Mouse (Mus musculus) liver, adult 2 months (tissue): Measurements from ENCODE around the gene Pitpnm1. TPM values are rescaled to one million over a fixed set of nuclear protein-coding genes. Genes with fewer than 3 reads are reported as not detected.

ENCODE experiments used
- DNase-seq: peaks from one replicate; pipeline ENCODE4 v3.0.0-alpha.2; 2011; ENCODE audit warnings: low read depth, low spot score; ENCODE audit errors: extremely low read depth
- H3K27ac ChIP-seq: fragments of 200-500 bp; replicated peaks from 2 replicates; pipeline ENCODE4 v1.5.1; 2012; ENCODE audit warnings: low read depth, mild to moderate bottlenecking, control low read depth, inconsistent platforms, low read length; ENCODE audit not compliant: insufficient read depth
- H3K27me3 ChIP-seq: fragments of 200-500 bp; 2 replicates; pipeline ENCODE4 v1.6.1; 2012; ENCODE audit warnings: mild to moderate bottlenecking, moderate library complexity, low read length, inconsistent platforms; ENCODE audit not compliant: control insufficient read depth, insufficient read depth
- H3K36me3 ChIP-seq: fragments of 200-500 bp; 2 replicates; pipeline ENCODE4 v1.6.1; 2012; ENCODE audit warnings: low read length, inconsistent platforms; ENCODE audit not compliant: control insufficient read depth, insufficient read depth
- H3K4me1 ChIP-seq: fragments of 200-500 bp; 2 replicates; pipeline ENCODE4 v1.6.1; 2011; ENCODE audit warnings: low read length; ENCODE audit not compliant: control insufficient read depth, insufficient read depth
- H3K4me3 ChIP-seq: fragments of 200-500 bp; 2 replicates; pipeline ENCODE4 v1.5.1; 2011; ENCODE audit warnings: low read depth, mild to moderate bottlenecking, control low read depth, low read length, moderate library complexity; ENCODE audit not compliant: insufficient read depth
- H3K79me2 ChIP-seq: fragments of 200-500 bp; 2 replicates; pipeline ENCODE4 v1.6.1; 2012; ENCODE audit warnings: inconsistent platforms, mild to moderate bottlenecking, low read length, moderate library complexity; ENCODE audit not compliant: control insufficient read depth, insufficient read depth
- H3K9ac ChIP-seq: fragments of 200-500 bp; 2 replicates; pipeline ENCODE4 v1.6.1; 2012; ENCODE audit warnings: low read depth, mild to moderate bottlenecking, control low read depth, inconsistent platforms, low read length
- CTCF ChIP-seq: fragments of 200-500 bp; IDR thresholded peaks from 2 replicates; pipeline ENCODE4 v1.5.1; 2011; ENCODE audit warnings: low read depth, low read length, control low read depth
- POLR2A ChIP-seq: fragments of 200-500 bp; IDR thresholded peaks from 2 replicates; pipeline ENCODE4 v1.6.1; 2011; ENCODE audit warnings: low read length, control low read depth; ENCODE audit not compliant: insufficient read depth; ENCODE audit errors: extremely low read depth
- WGBS: fragments of 180-500 bp; shearing (Covaris S2); methylation state at CpG from one replicate; pipeline ENCODE4 v1.1.7; 2018; 5-methylcytosine and 5-hydroxymethylcytosine counted together
- polyA plus RNA-seq: library from polyadenylated mRNA; depleted of rRNA; stranded (reverse); fragments of >200 nt; gene quantifications from 2 replicates; pipeline ENCODE4 v1.2.3, GENCODE M21; 2012
- total RNA-seq: library from RNA; depleted of rRNA; stranded (reverse); fragments of >200 nt; gene quantifications from 2 replicates; pipeline ENCODE4 v1.2.3, GENCODE M21; 2014

Gene Pitpnm1
- total and polyA plus RNA-seq, 2 experiments, result 1.7 to 14.2 TPM

GRCm38 (mm10) chr19:4103294-4103693, 3.5 kb downstream of the Pitpnm1 start:
- H3K27me3 ChIP-seq, result no peaks in the 10 kb centered on the region
- TF ChIP-seq POLR2A (no peak), CTCF (no peak)
- 98% methylated on average over 18 of the region's 18 CpGs for WGBS

GRCm38 (mm10) chr19:4103792-4104191, 4.0 kb downstream of the Pitpnm1 start:
- Histone ChIP-seq H3K27me3 (no peaks in the 10 kb centered on the region), H3K27ac (no peak overlapping the region), H3K4me1 (peaks cover 11% of the 10 kb centered on the region), H3K4me3 (no peak overlapping the region), H3K9ac (no peak overlapping the region), H3K36me3 (no peaks in the 10 kb centered on the region), H3K79me2 (no peaks in the 10 kb centered on the region)
- TF ChIP-seq CTCF (no peak), POLR2A (no peak)
- no peak for DNase-seq
- 85% methylated on average over 3 of the region's 3 CpGs for WGBS

More at GRCm38 (mm10) chr19:4103294-4103693, 3.5 kb downstream of the Pitpnm1 start:
- no peak overlapping the region for H3K4me3 ChIP-seq
- peaks cover 16% of the 10 kb centered on the region for H3K4me1 ChIP-seq
- no peaks in the 10 kb centered on the region for H3K79me2 ChIP-seq
- H3K27ac ChIP-seq, result no peak overlapping the region
- no peak for DNase-seq
- no peaks in the 10 kb centered on the region for H3K36me3 ChIP-seq
- H3K9ac ChIP-seq, result no peak overlapping the region

- Histone ChIP-seq H3K36me3 (no peaks in the 10 kb centered on the region), H3K79me2 (no peaks in the 10 kb centered on the region), H3K9ac (no peak overlapping the region), H3K4me3 (no peak overlapping the region), H3K27ac (no peak overlapping the region), H3K4me1 (peaks cover 4% of the 10 kb centered on the region), H3K27me3 (no peaks in the 10 kb centered on the region)
- TF ChIP-seq CTCF, result no peak
- no peak for TF ChIP-seq POLR2A
- WGBS, result 96% methylated on average over 16 of the region's 16 CpGs
- DNase-seq, result no peak
Measured at GRCm38 (mm10) chr19:4104675-4105194, 4.9 kb downstream of the Pitpnm1 start.

- Histone ChIP-seq H3K9ac (no peak overlapping the region), H3K4me1 (no peaks in the 10 kb centered on the region), H3K27me3 (no peaks in the 10 kb centered on the region), H3K36me3 (no peaks in the 10 kb centered on the region), H3K27ac (no peak overlapping the region), H3K4me3 (no peak overlapping the region), H3K79me2 (no peaks in the 10 kb centered on the region)
- no peak for DNase-seq
- WGBS, result 90% methylated on average over 14 of the region's 14 CpGs
- TF ChIP-seq POLR2A, result no peak
- TF ChIP-seq CTCF, result no peak
Measured at GRCm38 (mm10) chr19:4106654-4107053, 6.9 kb downstream of the Pitpnm1 start.

GRCm38 (mm10) chr19:4108535-4108934, 8.7 kb downstream of the Pitpnm1 start:
- no peak overlapping the region for H3K9ac ChIP-seq
- no peak for DNase-seq
- H3K79me2 ChIP-seq, result no peaks in the 10 kb centered on the region
- TF ChIP-seq POLR2A (no peak), CTCF (no peak)
- 87% methylated on average over 9 of the region's 9 CpGs for WGBS
- H3K4me1 ChIP-seq, result peaks cover 6% of the 10 kb centered on the region; the same call in 1 of the 2 replicates
- H3K27me3 ChIP-seq, result no peaks in the 10 kb centered on the region
- H3K4me3 ChIP-seq, result no peak overlapping the region
- no peak overlapping the region for H3K27ac ChIP-seq
- H3K36me3 ChIP-seq, result no peaks in the 10 kb centered on the region

GRCm38 (mm10) chr19:4112063-4112960, 12.5 kb downstream of the Pitpnm1 start:
- H3K4me3 ChIP-seq, result no peak overlapping the region
- H3K36me3 ChIP-seq, result peaks cover 2% of the 10 kb centered on the region; the same call in 1 of the 2 replicates
- WGBS, result 95% methylated on average over 26 of the region's 26 CpGs
- H3K9ac ChIP-seq, result no peak overlapping the region
- TF ChIP-seq CTCF, result no peak
- no peak for TF ChIP-seq POLR2A
- H3K79me2 ChIP-seq, result no peaks in the 10 kb centered on the region
- no peak for DNase-seq
- H3K27ac ChIP-seq, result no peak overlapping the region
- H3K4me1 ChIP-seq, result peaks cover 10% of the 10 kb centered on the region
- no peaks in the 10 kb centered on the region for H3K27me3 ChIP-seq
